Mouse (Mus musculus) stomach, embryonic 16.5 days (tissue): ENCODE measurements around the gene Hist1h3c. TPM values are rescaled to one million over a fixed set of nuclear protein-coding genes. Genes with fewer than 3 reads are reported as not detected.

Experiments used
- ATAC-seq: fragments of 200-750 bp; cut with Nextera tagmentation; 2 replicates; pipeline ENCODE4 v1.8.0; 2017; ENCODE audit warnings: moderate number of reproducible peaks, moderate TSS enrichment; ENCODE audit not compliant: insufficient read depth, low FRiP score
- H3K27ac ChIP-seq: fragments of 300-500 bp; sonication (generic); 2 replicates; pipeline ENCODE4 v1.5.1; 2014; ENCODE audit warnings: low read length
- H3K27me3 ChIP-seq: fragments of 300-500 bp; sonication (generic); 2 replicates; pipeline ENCODE4 v1.6.1; 2014; ENCODE audit warnings: low read length, control low read depth, mixed read lengths; ENCODE audit not compliant: control insufficient read depth, insufficient read depth
- H3K36me3 ChIP-seq: fragments of 300-500 bp; sonication (generic); 2 replicates; pipeline ENCODE4 v1.6.1; 2014; ENCODE audit warnings: low read length; ENCODE audit not compliant: control insufficient read depth, insufficient read depth
- H3K4me1 ChIP-seq: fragments of 300-500 bp; sonication (generic); 2 replicates; pipeline ENCODE4 v1.6.1; 2014; ENCODE audit warnings: low read length, control low read depth, mixed read lengths; ENCODE audit not compliant: control insufficient read depth, insufficient read depth
- H3K4me2 ChIP-seq: fragments of 300-500 bp; sonication (generic); 2 replicates; pipeline ENCODE4 v1.6.1; 2014; ENCODE audit warnings: low read depth, low read length, mixed read lengths
- H3K4me3 ChIP-seq: fragments of 300-500 bp; sonication (generic); replicated peaks from 2 replicates; pipeline ENCODE4 v1.5.1; 2014; ENCODE audit warnings: mild to moderate bottlenecking, low read length
- H3K9ac ChIP-seq: fragments of 300-500 bp; sonication (generic); 2 replicates; pipeline ENCODE4 v1.6.1; 2014; ENCODE audit warnings: low read length
- H3K9me3 ChIP-seq: fragments of 300-500 bp; sonication (generic); replicated peaks from 2 replicates; pipeline ENCODE4 v1.6.1; 2016; ENCODE audit warnings: low read length, control low read depth; ENCODE audit not compliant: control insufficient read depth
- WGBS: fragments of 180-500 bp; shearing (Covaris S2); extraction: QIAGEN DNeasy Blood & Tissue Kit; methylation state at CpG from one replicate; pipeline ENCODE4 v1.1.7; 2014; 5-methylcytosine and 5-hydroxymethylcytosine counted together
- polyA plus RNA-seq: library from polyadenylated mRNA; unstranded; fragments of >200 nt; fragmentation: Nextera tagmentation; extraction: Ambion mirVana; gene quantifications from 2 replicates; pipeline ENCODE4 v1.2.1, GENCODE M21; 2015

Gene Hist1h3c
- polyA plus RNA-seq, 1 experiment from 2014 or later = 3.1 TPM

- H3K36me3 ChIP-seq = no peaks in the 10 kb centered on the region
- H3K4me2 ChIP-seq = peak overlapping the region; percentile 59
- WGBS = 27% methylated on average over 4 of the region's 4 CpGs
- peaks cover 32% of the 10 kb centered on the region for H3K4me1 ChIP-seq
- no peaks in the 10 kb centered on the region for H3K9me3 ChIP-seq
- H3K9ac ChIP-seq = no peak overlapping the region
- ATAC-seq = no peak
- H3K4me3 ChIP-seq = peak overlapping the region; percentile 49
- no peaks in the 10 kb centered on the region for H3K27me3 ChIP-seq
- no peak overlapping the region for H3K27ac ChIP-seq
Observed at GRCm38 (mm10) chr13:23743963-23744362, 1.4 kb downstream of the Hist1h3c start.

DNA sequence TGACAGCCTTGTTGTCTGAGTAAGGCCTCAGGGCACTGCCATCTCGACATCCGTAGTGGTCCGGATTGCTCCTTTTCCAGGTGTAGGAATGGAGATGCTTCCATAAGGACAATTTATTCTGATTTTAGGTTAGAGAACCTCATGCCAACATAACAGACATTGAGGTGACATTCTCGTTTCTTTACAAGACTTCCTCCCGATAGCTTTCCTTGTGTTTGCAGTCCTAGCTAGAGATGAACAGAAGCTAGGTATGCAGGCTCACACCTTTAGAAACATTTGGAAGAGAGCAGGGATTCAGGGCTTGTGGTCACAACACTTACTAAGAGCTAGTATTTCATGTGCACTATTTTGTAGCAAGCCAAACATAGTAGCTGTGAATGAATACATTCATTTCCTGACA lies 2.2 kb downstream of the Hist1h3c start:
- WGBS = 86% methylated on average over 5 of the region's 5 CpGs
- Histone ChIP-seq H3K4me2 (no peak overlapping the region), H3K27me3 (no peaks in the 10 kb centered on the region), H3K27ac (no peak overlapping the region), H3K9ac (no peak overlapping the region), H3K36me3 (no peaks in the 10 kb centered on the region), H3K9me3 (no peaks in the 10 kb centered on the region), H3K4me3 (no peak overlapping the region), H3K4me1 (peaks cover 32% of the 10 kb centered on the region)
- ATAC-seq = no peak

GRCm38 (mm10) chr13:23742007-23742406 lies 3.4 kb downstream of the Hist1h3c start:
- Histone ChIP-seq H3K9me3 (no peaks in the 10 kb centered on the region), H3K4me2 (no peak overlapping the region), H3K36me3 (no peaks in the 10 kb centered on the region), H3K4me3 (no peak overlapping the region), H3K4me1 (peaks cover 21% of the 10 kb centered on the region; the same call in 1 of the 2 replicates), H3K9ac (no peak overlapping the region), H3K27me3 (no peaks in the 10 kb centered on the region), H3K27ac (no peak overlapping the region)
- ATAC-seq = no peak

DNA sequence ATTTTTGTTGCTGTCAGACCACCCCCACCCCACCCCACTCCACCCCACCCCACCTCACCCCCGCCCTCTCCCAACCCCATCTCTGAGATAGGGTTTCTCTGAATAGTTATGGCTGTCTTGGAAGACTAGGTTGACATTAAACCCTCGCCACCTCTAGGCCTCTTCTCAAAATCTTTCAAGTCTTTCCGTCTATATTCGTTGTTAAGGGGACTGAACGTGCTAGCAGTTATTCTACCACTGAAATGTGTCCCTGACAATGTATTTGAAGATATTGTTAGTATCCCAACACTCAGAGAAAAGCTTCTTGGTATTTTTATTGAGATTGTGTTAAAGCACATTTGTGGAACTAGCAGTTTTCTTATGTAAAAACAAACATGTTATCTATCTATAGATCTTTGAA lies 4.5 kb downstream of the Hist1h3c start:
- Histone ChIP-seq H3K4me1 (peaks cover 21% of the 10 kb centered on the region; the same call in 1 of the 2 replicates), H3K36me3 (no peaks in the 10 kb centered on the region), H3K27ac (peak overlapping the region; percentile 99; the same call in 1 of the 2 replicates), H3K4me3 (peak overlapping the region; percentile 70), H3K4me2 (peak overlapping the region; percentile 91), H3K9me3 (no peaks in the 10 kb centered on the region), H3K9ac (no peak overlapping the region), H3K27me3 (no peaks in the 10 kb centered on the region)
- ATAC-seq = no peak
- WGBS = 48% methylated on average over 5 of the region's 5 CpGs

- Histone ChIP-seq H3K4me2 (peak overlapping the region; percentile 91), H3K27me3 (no peaks in the 10 kb centered on the region), H3K4me1 (peaks cover 21% of the 10 kb centered on the region; the same call in 1 of the 2 replicates), H3K9ac (peak overlapping the region; percentile 85), H3K27ac (peak overlapping the region; percentile 99), H3K36me3 (no peaks in the 10 kb centered on the region), H3K9me3 (no peaks in the 10 kb centered on the region), H3K4me3 (peak overlapping the region; percentile 70)
- WGBS = 18% methylated on average over 13 of the region's 13 CpGs
- no peak for ATAC-seq
Observed at GRCm38 (mm10) chr13:23740256-23740840, 5.1 kb downstream of the Hist1h3c start.

- no peaks in the 10 kb centered on the region for H3K27me3 ChIP-seq
- WGBS = under 1% methylated on average over 14 of the region's 14 CpGs
- H3K9me3 ChIP-seq = no peaks in the 10 kb centered on the region
- H3K27ac ChIP-seq = peak overlapping the region; percentile 99
- peak overlapping the region; percentile 85 for H3K9ac ChIP-seq
- H3K36me3 ChIP-seq = no peaks in the 10 kb centered on the region
- H3K4me2 ChIP-seq = peak overlapping the region; percentile 91
- peak overlapping the region; percentile 70 for H3K4me3 ChIP-seq
- H3K4me1 ChIP-seq = peaks cover 21% of the 10 kb centered on the region; the same call in 1 of the 2 replicates
- ATAC-seq = no peak; the same call in 1 of the 2 replicates
Observed at GRCm38 (mm10) chr13:23739922-23740252, 5.5 kb downstream of the Hist1h3c start.

- ATAC-seq = peak; percentile 93
- H3K9me3 ChIP-seq = no peaks in the 10 kb centered on the region
- peak overlapping the region; percentile 91 for H3K4me2 ChIP-seq
- WGBS = under 1% methylated on average over 39 of the region's 39 CpGs
- no peaks in the 10 kb centered on the region for H3K27me3 ChIP-seq
- H3K4me3 ChIP-seq = peak overlapping the region; percentile 70
- no peaks in the 10 kb centered on the region for H3K36me3 ChIP-seq
- H3K4me1 ChIP-seq = peaks cover 17% of the 10 kb centered on the region; the same call in 1 of the 2 replicates
- H3K27ac ChIP-seq = peak overlapping the region; percentile 99
- peak overlapping the region; percentile 85 for H3K9ac ChIP-seq
Observed at GRCm38 (mm10) chr13:23739069-23739921, 6.1 kb downstream of the Hist1h3c start.

DNA sequence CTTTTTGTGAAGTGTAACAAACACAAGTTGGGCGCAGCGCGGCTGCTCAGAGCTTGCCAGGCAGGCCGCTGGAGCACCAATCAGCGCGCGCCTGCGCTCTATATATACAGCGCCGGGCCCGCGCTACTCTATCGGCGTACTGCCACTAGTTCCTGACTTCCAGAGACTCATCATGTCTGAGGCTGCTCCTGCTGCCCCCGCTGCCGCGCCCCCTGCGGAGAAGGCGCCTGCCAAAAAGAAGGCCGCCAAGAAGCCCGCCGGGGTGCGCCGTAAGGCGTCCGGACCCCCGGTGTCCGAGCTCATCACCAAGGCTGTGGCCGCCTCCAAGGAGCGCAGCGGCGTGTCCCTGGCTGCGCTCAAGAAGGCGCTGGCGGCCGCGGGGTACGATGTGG lies 6.7 kb downstream of the Hist1h3c start, which contains the start of gene Hist1h1c:
Gene Hist1h1c (plus strand): TSS at position 132 of the 392 bp plus-strand sequence.
- Histone ChIP-seq H3K4me3 (peak within 1 kb of the TSS; percentile 70), H3K9me3 (no peaks in the 10 kb centered on the region)

GRCm38 (mm10) chr13:23738041-23738440 lies 7.4 kb downstream of the Hist1h3c start:
- Histone ChIP-seq H3K9ac (peak overlapping the region; percentile 58), H3K27me3 (no peaks in the 10 kb centered on the region), H3K36me3 (no peaks in the 10 kb centered on the region), H3K9me3 (no peaks in the 10 kb centered on the region), H3K4me3 (peak overlapping the region; percentile 70), H3K4me2 (peak overlapping the region; percentile 39), H3K27ac (peak overlapping the region; percentile 99), H3K4me1 (peaks cover 13% of the 10 kb centered on the region; the same call in 1 of the 2 replicates)
- WGBS = 23% methylated on average over 4 of the region's 4 CpGs
- no peak for ATAC-seq

More for the DNA sequence above, 6.7 kb downstream of the Hist1h3c start, which contains the start of gene Hist1h1c:
- Histone ChIP-seq H3K9ac (peak within 1 kb of the TSS; percentile 85), H3K27ac (peak within 1 kb of the TSS; percentile 99), H3K4me1 (peaks cover 13% of the 10 kb centered on the region; the same call in 1 of the 2 replicates), H3K27me3 (no peaks in the 10 kb centered on the region), H3K4me2 (peak within 1 kb of the TSS; percentile 91), H3K36me3 (no peaks in the 10 kb centered on the region)
- WGBS = under 1% methylated on average over 32 of the region's 38 CpGs
- peak; percentile 92 for ATAC-seq
